Mouse (Mus musculus) T-helper 2 cell (primary cell): ENCODE measurements at regions not wholly inside any gene's neighbourhood (a gene's known extent, or its start where the extent isn't known, plus 50 kb on each side); places are given as distances from the start of the nearest gene placed in this dataset.

ENCODE experiments used
- in situ Hi-C: fragments of 300-600 bp; cut with MboI, MseI; formaldehyde crosslinking; loops from one replicate; pipeline ENCODE4 v1.15.1; 2025; ENCODE audit warnings: high pct_unique_total_duplicates

GRCm38 (mm10) chr3:53393945-53394344 is 69.2 kb downstream of the Nhlrc3 start:
- in situ Hi-C loops = no loop called here

GRCm38 (mm10) chr3:53381704-53382581 is 81.2 kb downstream of the Nhlrc3 start:
- in situ Hi-C loops = no loop called here

GRCm38 (mm10) chr3:53379519-53380181 is 83.5 kb downstream of the Nhlrc3 start:
- in situ Hi-C loops = no loop called here

GRCm38 (mm10) chr3:53376864-53377447 is 86.2 kb downstream of the Nhlrc3 start:
- in situ Hi-C loops = no loop called here

GRCm38 (mm10) chr3:53372887-53373286 is 90.2 kb downstream of the Nhlrc3 start:
- in situ Hi-C loops = no loop called here

- in situ Hi-C loops = no loop called here
Measured at GRCm38 (mm10) chr3:53371910-53372309, 91.2 kb downstream of the Nhlrc3 start.

- in situ Hi-C loops = no loop called here
Measured at GRCm38 (mm10) chr3:53361202-53361601, 101.9 kb downstream of the Nhlrc3 start.

GRCm38 (mm10) chr3:53353693-53354092 is 109.4 kb downstream of the Nhlrc3 start:
- in situ Hi-C loops = no loop called here

- in situ Hi-C loops = no loop called here
Measured at GRCm38 (mm10) chr3:53353282-53353681, 109.8 kb downstream of the Nhlrc3 start.

- in situ Hi-C loops = no loop called here
Measured at GRCm38 (mm10) chr3:53343638-53344037, 119.5 kb downstream of the Nhlrc3 start.

GRCm38 (mm10) chr3:53341304-53342206 is 121.6 kb downstream of the Nhlrc3 start:
- in situ Hi-C loops = no loop called here

GRCm38 (mm10) chr3:53338571-53338970 is 124.6 kb downstream of the Nhlrc3 start:
- in situ Hi-C loops = no loop called here

- in situ Hi-C loops = no loop called here
Measured at GRCm38 (mm10) chr3:53334051-53334450, 129.1 kb downstream of the Nhlrc3 start.

GRCm38 (mm10) chr3:53329528-53329927 is 133.6 kb downstream of the Nhlrc3 start:
- in situ Hi-C loops = no loop called here

- in situ Hi-C loops = no loop called here
Measured at GRCm38 (mm10) chr3:53327424-53327823, 135.7 kb downstream of the Nhlrc3 start.

GRCm38 (mm10) chr3:53326967-53327366 is 136.2 kb downstream of the Nhlrc3 start:
- in situ Hi-C loops = no loop called here

- in situ Hi-C loops = no loop called here
Measured at GRCm38 (mm10) chr3:53325080-53325479, 138.1 kb downstream of the Nhlrc3 start.

GRCm38 (mm10) chr3:53324386-53324785 is 138.7 kb downstream of the Nhlrc3 start:
- in situ Hi-C loops = no loop called here

- in situ Hi-C loops = loop anchor here (10.0 kb wide), 1 partner anchor 1449 kb away; no protein-coding TSS in a partner anchor
Measured at GRCm38 (mm10) chr3:53315449-53315848, 147.7 kb downstream of the Nhlrc3 start.
